Mouse (Mus musculus): Measurements from ENCODE around the gene Gm14137. TPM values are rescaled to one million over a fixed set of nuclear protein-coding genes. Genes with fewer than 3 reads are reported as not detected.

Gene Gm14137
- polyA plus RNA-seq, 1 experiment from 2014 or later: 0.13 TPM

- H3K9ac ChIP-seq (replicated peaks; ENCODE audit: low read depth): no peak overlapping the region
- peak; percentile 39 for ATAC-seq
Measured at GRCm38 (mm10) chr2:119161247-119161646, 13.1 kb upstream of the Gm14137 start.

GRCm38 (mm10) chr2:119163135-119163534 is 11.2 kb upstream of the Gm14137 start:
- DNase-seq (ENCODE audit: low spot score) (no peak), ATAC-seq (no peak)
- Histone ChIP-seq H3K36me3 (ENCODE audit: insufficient read depth, low read length) (no peaks in the 10 kb centered on the region), H3K27me3 (replicated peaks; ENCODE audit: insufficient read depth, low read length) (0 out of 2 replicates have a peak, but pooled peaks cover 4% of the 10 kb centered on the region), H3K4me1 (ENCODE audit: insufficient read depth, low read depth, low read length) (peaks cover 11% of the 10 kb centered on the region; the same call in 1 of the 2 replicates), H3K9ac (replicated peaks; ENCODE audit: low read depth) (no peak overlapping the region), H3K9me3 (ENCODE audit: low read length) (no peaks in the 10 kb centered on the region), H3K4me2 (replicated peaks; ENCODE audit: low read depth, low read length) (no peak overlapping the region), H3K4me3 (ENCODE audit: low read depth, low read length) (no peak overlapping the region), H3K27ac (ENCODE audit: low read length) (no peak overlapping the region)
- TF ChIP-seq CTCF (IDR thresholded peaks at IDR 0.05) (no peak), EP300 (IDR thresholded peaks at IDR 0.05) (no peak)
- 43% methylated on average over 3 of the region's 3 CpGs for WGBS

More at GRCm38 (mm10) chr2:119161247-119161646, 13.1 kb upstream of the Gm14137 start:
- no peaks in the 10 kb centered on the region for H3K36me3 ChIP-seq (ENCODE audit: insufficient read depth, low read length)
- no peaks in the 10 kb centered on the region for H3K4me1 ChIP-seq (ENCODE audit: insufficient read depth, low read depth, low read length)
- no peak overlapping the region for H3K4me3 ChIP-seq (ENCODE audit: low read depth, low read length)
- DNase-seq (ENCODE audit: low spot score): peak; percentile 41
- TF ChIP-seq CTCF (IDR thresholded peaks at IDR 0.05) (no peak), EP300 (IDR thresholded peaks at IDR 0.05) (peak; percentile 50; the same call in 1 of the 2 replicates)
- H3K27me3 ChIP-seq (replicated peaks; ENCODE audit: insufficient read depth, low read length): no peaks in the 10 kb centered on the region
- no peak overlapping the region for H3K4me2 ChIP-seq (replicated peaks; ENCODE audit: low read depth, low read length)
- H3K9me3 ChIP-seq (ENCODE audit: low read length): no peaks in the 10 kb centered on the region
- 0 out of 2 replicates have a peak overlapping the region, but pooled peaks have one; percentile 14 for H3K27ac ChIP-seq (ENCODE audit: low read length)
- 10% methylated on average over 2 of the region's 2 CpGs for WGBS

- no peak for DNase-seq (ENCODE audit: low spot score)
- no peak for ATAC-seq
- H3K27me3 ChIP-seq (replicated peaks; ENCODE audit: insufficient read depth, low read length): 0 out of 2 replicates have a peak, but pooled peaks cover 5% of the 10 kb centered on the region
- H3K4me2 ChIP-seq (replicated peaks; ENCODE audit: low read depth, low read length): no peak overlapping the region
- no peak overlapping the region for H3K4me3 ChIP-seq (ENCODE audit: low read depth, low read length)
- no peaks in the 10 kb centered on the region for H3K36me3 ChIP-seq (ENCODE audit: insufficient read depth, low read length)
- WGBS: 78% methylated on average over 4 of the region's 4 CpGs
- TF ChIP-seq EP300 (IDR thresholded peaks at IDR 0.05) (no peak), CTCF (IDR thresholded peaks at IDR 0.05) (no peak)
- peaks cover 11% of the 10 kb centered on the region; the same call in 1 of the 2 replicates for H3K4me1 ChIP-seq (ENCODE audit: insufficient read depth, low read depth, low read length)
- H3K27ac ChIP-seq (ENCODE audit: low read length): no peak overlapping the region
- no peaks in the 10 kb centered on the region for H3K9me3 ChIP-seq (ENCODE audit: low read length)
- no peak overlapping the region for H3K9ac ChIP-seq (replicated peaks; ENCODE audit: low read depth)
Measured at GRCm38 (mm10) chr2:119163999-119164398, 10.3 kb upstream of the Gm14137 start.

DNA sequence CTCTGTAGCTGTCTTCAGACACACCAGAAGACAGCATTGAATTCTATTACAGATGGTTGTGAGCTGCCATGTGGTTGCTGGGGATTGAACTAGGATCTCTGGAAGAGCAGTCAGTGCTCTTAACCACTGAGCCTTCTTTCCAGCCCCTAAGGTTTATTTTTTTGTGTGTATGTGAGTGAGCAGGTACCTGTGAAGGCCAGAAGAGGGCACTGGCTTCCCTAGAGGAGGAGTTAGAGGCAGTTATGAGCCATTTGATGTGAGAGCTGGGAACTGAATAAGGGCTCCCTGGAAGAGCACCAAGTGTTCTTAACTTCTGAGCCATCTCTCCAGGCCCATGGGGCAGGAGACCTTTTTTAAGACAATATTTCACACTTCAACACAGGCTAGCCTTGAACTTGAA is 8.9 kb upstream of the Gm14137 start:
- Histone ChIP-seq H3K4me2 (replicated peaks; ENCODE audit: low read depth, low read length) (no peak overlapping the region), H3K27me3 (replicated peaks; ENCODE audit: insufficient read depth, low read length) (0 out of 2 replicates have a peak, but pooled peaks cover 5% of the 10 kb centered on the region), H3K9ac (replicated peaks; ENCODE audit: low read depth) (no peak overlapping the region), H3K9me3 (ENCODE audit: low read length) (no peaks in the 10 kb centered on the region), H3K36me3 (ENCODE audit: insufficient read depth, low read length) (no peaks in the 10 kb centered on the region), H3K4me1 (ENCODE audit: insufficient read depth, low read depth, low read length) (peaks cover 11% of the 10 kb centered on the region; the same call in 1 of the 2 replicates), H3K27ac (ENCODE audit: low read length) (no peak overlapping the region), H3K4me3 (ENCODE audit: low read depth, low read length) (no peak overlapping the region)
- DNase-seq (ENCODE audit: low spot score): no peak
- no peak for ATAC-seq
- TF ChIP-seq CTCF (IDR thresholded peaks at IDR 0.05): no peak
- no peak for TF ChIP-seq EP300 (IDR thresholded peaks at IDR 0.05)

DNA sequence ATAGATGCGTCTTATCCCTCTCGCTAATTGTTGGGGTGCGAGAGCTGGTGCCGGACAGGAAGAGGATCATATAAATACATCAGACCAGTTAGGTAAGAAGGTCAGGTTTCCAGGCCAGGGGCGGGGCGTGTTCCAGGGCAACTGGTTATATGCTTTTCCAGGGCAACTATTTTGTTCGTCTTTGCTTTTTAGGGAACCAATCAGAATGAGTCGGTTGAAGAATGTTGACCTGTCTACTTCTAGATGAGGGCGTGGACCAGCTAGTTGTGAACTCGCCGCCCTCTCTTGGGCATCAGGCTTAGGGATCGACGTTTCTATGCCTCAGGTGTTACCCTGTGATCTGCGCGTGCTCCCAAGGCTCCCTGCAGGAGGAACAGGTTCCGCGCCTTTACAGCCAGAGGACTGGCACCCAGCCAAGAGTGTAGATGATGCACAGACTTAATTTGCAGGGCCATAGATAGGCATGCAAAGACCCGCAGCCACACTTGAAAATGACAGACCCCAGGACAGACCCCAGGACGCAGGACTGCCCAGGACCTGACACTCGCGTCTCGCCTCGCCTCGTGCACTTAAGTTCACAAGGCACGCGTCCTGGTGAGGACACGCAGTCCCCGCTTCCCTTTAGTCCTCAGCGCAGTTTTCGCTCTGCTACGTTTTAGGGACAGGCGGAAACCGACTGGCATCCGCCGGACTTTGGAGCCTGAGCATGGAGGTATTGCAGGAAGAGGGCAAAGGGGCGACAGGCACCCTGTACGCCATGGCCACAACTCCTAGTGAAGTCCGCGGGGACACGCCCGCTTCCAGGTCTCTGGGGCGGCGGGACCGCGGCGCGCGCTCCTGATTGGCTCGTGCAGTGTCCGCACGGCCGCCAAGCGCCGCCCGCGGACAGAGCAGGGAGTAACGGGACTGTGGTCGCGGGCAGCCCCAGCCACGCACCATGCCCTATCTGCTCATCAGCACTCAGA is 7.1 kb upstream of the Gm14137 start, which contains the start of gene Gchfr:
TSS of gene Gchfr (plus strand) at position 873 of the 965 bp plus-strand sequence.
- H3K9me3 ChIP-seq (ENCODE audit: low read length): no peaks in the 10 kb centered on the region
- H3K4me2 ChIP-seq (replicated peaks; ENCODE audit: low read depth, low read length): peak within 1 kb of the TSS; percentile 84
- WGBS: under 1% methylated on average over 56 of the region's 60 CpGs
- 0 out of 2 replicates have a peak, but pooled peaks cover 5% of the 10 kb centered on the region for H3K27me3 ChIP-seq (replicated peaks; ENCODE audit: insufficient read depth, low read length)
- peak within 1 kb of the TSS; percentile 46 for H3K4me3 ChIP-seq (ENCODE audit: low read depth, low read length)
- peaks cover 11% of the 10 kb centered on the region; the same call in 1 of the 2 replicates for H3K4me1 ChIP-seq (ENCODE audit: insufficient read depth, low read depth, low read length)
- peak; percentile 54 for TF ChIP-seq CTCF (IDR thresholded peaks at IDR 0.05)
- no peak for TF ChIP-seq EP300 (IDR thresholded peaks at IDR 0.05)
- peak; percentile 89 for ATAC-seq
- H3K9ac ChIP-seq (replicated peaks; ENCODE audit: low read depth): peak within 1 kb of the TSS; percentile 36
- DNase-seq (ENCODE audit: low spot score): peak; percentile 83
- H3K36me3 ChIP-seq (ENCODE audit: insufficient read depth, low read length): no peaks in the 10 kb centered on the region
- no peak within 1 kb of the TSS for H3K27ac ChIP-seq (ENCODE audit: low read length)

- Histone ChIP-seq H3K4me1 (ENCODE audit: insufficient read depth, low read depth, low read length) (peaks cover 11% of the 10 kb centered on the region; the same call in 1 of the 2 replicates), H3K27ac (ENCODE audit: low read length) (no peak overlapping the region), H3K9ac (replicated peaks; ENCODE audit: low read depth) (peak overlapping the region; percentile 36), H3K9me3 (ENCODE audit: low read length) (no peaks in the 10 kb centered on the region), H3K27me3 (replicated peaks; ENCODE audit: insufficient read depth, low read length) (0 out of 2 replicates have a peak, but pooled peaks cover 5% of the 10 kb centered on the region), H3K4me3 (ENCODE audit: low read depth, low read length) (peak overlapping the region; percentile 46), H3K4me2 (replicated peaks; ENCODE audit: low read depth, low read length) (peak overlapping the region; percentile 84), H3K36me3 (ENCODE audit: insufficient read depth, low read length) (no peaks in the 10 kb centered on the region)
- DNase-seq (ENCODE audit: low spot score) (no peak), ATAC-seq (no peak; the same call in 1 of the 2 replicates)
- TF ChIP-seq CTCF (IDR thresholded peaks at IDR 0.05) (no peak), EP300 (IDR thresholded peaks at IDR 0.05) (no peak)
- 2% methylated on average over 25 of the region's 26 CpGs for WGBS
Measured at GRCm38 (mm10) chr2:119167866-119168256, 6.4 kb upstream of the Gm14137 start.

All from lung, postnatal 0 days (tissue).